Mouse (Mus musculus) NIH3T3 (cell line): Measurements from ENCODE around the gene Srf.
A peak's percentile ranks its signal among the peaks of the same experiment; 100 is the strongest.
"Not testable (repeated sequence)": the region's sequence is repeated elsewhere in the genome, so short reads cannot be mapped to it uniquely, and the experiment has no call there.

Source experiments
- DNase-seq: peaks from one replicate; pipeline ENCODE4 v3.0.0-alpha.2; 2012; ENCODE audit warnings: low read depth

Srf gene

DNA sequence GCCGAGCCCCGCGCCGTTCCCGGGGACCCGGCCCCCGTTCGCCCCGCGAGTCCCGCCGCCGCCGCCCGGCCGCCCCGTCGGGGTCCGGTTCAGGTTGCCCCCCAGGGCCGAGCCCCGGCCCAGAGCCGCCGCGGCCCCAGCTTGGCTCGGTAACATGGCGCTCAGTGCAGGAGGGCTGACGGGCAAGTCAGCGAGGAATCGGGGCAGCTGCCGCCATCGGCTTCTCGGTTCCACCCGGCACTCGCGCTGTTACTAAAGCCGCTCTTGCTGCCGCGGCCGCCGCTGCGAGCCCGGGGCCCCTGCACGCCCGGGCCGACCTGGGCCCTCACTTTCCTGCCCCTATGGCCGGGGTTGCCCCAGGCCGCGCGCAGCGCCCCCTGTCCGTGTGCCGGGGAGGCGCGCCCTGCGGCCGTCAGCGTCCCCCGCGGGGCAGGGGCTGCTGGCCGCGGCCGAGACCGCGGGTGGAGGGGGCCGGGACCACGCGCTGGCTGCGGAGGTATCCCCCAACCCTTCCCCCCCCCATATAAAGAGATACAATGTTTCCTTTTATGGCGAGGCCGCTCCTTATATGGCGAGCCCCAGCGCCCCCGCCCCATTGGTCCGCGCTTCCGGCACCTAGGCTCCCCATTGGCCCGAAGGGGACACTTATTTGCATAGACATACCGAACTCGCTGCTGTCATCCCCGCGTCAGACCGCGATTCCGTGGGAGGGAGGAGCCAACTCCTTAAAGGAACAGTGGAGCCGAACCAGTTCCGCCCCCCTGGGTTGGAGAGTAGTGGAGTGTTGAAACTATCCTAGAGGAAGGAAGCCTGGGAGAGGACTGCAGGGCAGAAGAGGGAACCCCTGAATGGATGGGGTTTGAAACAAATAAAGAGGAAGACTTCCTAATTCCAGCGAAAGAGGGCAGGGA, at the start of gene Srf:
TSS of gene Srf (minus strand) at position 503 of the 911 bp plus-strand sequence.
- peak; percentile 99 for DNase-seq

- no peak for DNase-seq
Observed at GRCm38 (mm10) chr17:46605126-46605525, 49.2 kb upstream of the Srf start.

- DNase-seq = no peak
Observed at GRCm38 (mm10) chr17:46603229-46603628, 47.3 kb upstream of the Srf start.

GRCm38 (mm10) chr17:46602212-46602611, 46.2 kb upstream of the Srf start:
- DNase-seq = no peak

GRCm38 (mm10) chr17:46600569-46600968, 44.6 kb upstream of the Srf start:
- DNase-seq = no peak

- no peak for DNase-seq
Observed at GRCm38 (mm10) chr17:46598963-46599362, 43.0 kb upstream of the Srf start.

DNA sequence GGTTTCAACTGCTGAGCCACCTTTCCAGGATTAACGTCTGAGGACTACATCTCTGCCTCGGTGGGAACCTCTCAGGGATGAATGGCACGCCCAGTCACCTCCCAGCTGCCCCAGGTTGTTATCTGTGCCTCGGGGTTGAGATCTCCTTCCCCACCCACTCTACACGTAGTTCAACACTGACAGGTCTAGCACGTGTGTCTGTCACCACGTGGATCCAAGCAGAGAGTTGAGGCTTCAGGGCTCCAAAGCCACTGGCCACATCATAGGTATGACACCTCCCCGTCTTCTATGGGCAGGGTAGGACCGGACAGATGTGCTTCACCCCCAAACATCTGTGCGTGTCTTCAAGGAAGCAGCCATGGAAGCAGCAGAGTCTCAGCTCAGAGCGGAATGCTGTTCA, 42.0 kb upstream of the Srf start:
- no peak for DNase-seq

DNA sequence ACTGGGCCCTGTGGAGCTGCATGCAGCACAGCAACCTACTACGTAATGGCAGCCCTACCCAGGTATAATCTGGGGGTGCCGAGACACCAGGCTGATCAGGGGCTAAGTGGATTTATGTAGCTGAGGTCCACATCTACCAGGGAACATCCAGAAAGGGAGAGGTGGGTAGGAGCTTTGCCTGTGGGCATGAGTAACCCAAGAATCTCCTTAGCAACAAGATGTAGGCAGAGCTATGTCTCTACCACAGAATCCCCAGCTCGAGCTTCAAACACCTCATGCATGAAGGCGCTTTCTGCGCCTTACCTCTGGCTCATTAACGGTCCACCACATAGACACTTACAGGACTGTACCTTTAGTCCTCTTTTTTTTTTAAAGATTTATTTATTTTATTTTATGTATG, 39.4 kb upstream of the Srf start:
- no peak for DNase-seq

- DNase-seq = peak; percentile 72
Observed at GRCm38 (mm10) chr17:46594606-46595005, 38.6 kb upstream of the Srf start.

- no peak for DNase-seq
Observed at GRCm38 (mm10) chr17:46593124-46593523, 37.1 kb upstream of the Srf start.

DNA sequence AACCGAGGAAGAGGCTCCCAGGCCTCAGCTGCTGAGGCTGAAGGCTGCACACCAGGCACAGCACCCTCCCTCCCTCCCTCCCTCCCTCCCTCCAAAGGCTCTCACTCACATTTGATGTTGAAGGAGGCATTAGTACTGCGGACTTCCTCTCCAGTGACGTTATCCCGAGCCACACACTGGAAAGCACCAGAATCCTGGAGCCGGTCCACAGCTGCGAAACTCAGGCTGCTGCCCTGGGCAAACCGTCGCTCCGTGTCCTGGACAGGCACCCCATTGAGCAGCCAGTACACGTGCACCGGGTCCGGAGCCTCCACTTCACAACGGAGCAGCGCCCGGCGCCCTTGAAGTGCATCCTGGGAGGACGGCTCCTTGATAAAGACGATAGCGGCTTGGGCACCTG, 35.4 kb upstream of the Srf start:
- no peak for DNase-seq

DNA sequence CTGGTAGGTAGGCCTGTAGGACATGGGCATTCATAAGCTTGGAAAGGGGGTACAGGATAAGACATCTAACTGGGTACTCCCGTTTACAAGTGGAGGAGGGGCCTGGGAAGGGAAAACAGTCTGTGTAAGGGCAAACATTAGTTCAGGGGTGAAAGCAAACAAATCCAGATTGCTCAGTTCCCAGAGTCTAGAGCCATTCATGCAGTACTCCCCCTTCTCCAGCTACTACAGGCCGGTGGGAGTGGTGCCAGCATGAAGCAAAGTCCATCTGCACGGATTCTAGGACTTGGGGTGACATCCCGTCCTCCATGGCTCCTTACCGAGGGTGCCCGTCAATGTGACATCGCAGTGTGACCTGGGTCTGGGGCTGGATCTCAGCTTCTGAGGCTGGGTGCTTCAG, 34.5 kb upstream of the Srf start:
- no peak for DNase-seq

- peak; percentile 62 for DNase-seq
Observed at GRCm38 (mm10) chr17:46589635-46590314, 33.8 kb upstream of the Srf start.

DNA sequence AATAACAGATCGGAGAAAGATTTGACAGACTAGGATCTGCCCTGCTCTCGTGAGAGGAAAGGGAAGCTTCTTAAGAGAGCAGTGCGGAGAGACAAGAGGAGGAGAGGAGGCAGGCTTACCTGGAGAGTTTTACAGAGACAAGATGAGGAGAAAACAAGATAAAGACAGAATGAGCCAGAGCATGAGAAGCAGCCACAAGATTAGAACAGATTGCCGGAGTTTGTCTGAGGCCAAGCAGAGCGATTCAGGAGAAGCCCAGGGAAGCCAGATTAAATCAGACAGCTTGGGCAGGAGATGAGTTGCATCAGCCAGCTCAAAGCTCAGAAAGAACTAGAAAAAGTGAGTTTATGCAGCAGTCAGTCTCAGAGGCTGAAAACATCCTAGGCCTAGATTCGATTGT, 32.9 kb upstream of the Srf start:
- DNase-seq = no peak

GRCm38 (mm10) chr17:46588173-46588572, 32.2 kb upstream of the Srf start:
- DNase-seq = peak; percentile 40

DNA sequence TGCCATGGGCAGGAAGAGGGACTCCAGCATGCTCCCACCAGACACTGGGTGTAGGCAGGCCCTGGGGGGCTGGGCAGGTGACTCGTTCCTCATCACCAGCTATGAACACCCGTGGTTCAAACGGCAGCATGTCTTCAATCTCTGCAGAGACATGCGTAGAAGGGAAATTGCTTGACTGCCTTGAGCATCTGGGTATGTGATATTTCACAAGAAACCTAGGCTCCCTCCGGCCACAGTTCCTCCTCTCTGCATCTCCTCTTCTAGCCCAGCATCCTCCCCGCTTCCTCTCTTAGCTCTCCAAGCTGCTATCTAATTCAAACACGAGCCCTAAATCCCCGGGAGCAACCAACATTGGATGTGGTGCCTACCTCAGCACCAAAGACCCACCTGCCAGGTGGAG, 30.4 kb upstream of the Srf start:
- no peak for DNase-seq

DNA sequence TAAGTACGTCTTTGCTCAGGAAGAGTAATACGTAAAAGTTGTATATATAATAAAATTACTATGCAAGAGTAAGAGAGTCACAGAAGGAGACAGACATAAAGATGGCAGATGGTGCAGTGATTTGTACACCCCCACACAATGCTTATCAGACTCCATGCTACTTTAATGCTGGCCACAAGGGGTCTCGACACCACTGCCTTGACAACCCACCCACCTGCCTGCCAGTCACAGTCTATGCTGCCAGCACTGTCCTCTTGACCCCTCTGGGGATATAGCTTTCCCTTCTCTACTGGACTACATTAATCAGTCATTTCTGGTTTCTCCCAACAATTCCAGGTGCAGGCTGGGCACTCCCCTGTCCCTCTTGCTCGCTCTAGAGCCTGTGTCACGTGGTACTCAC, 22.7 kb upstream of the Srf start:
- no peak for DNase-seq

DNA sequence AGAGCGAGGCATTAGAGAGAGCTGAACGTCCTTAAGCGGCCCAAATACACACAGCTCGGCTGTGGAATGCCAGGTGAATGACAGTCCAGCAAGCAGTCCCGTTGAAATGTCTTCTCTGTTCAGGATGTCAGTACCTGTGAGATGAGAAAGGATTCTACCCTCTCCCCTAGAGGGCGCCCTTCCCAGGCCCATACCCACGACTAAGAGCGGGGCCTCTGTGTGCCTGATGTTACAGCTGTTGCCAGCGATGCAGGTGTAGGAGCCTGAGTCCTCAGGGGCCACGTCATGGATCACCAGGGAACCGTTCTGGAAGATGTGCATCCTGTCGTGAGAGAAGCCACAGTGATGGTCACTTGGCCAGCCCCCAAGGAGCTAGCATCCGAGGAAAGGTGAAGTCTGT, 20.1 kb upstream of the Srf start:
- peak; percentile 25 for DNase-seq

DNA sequence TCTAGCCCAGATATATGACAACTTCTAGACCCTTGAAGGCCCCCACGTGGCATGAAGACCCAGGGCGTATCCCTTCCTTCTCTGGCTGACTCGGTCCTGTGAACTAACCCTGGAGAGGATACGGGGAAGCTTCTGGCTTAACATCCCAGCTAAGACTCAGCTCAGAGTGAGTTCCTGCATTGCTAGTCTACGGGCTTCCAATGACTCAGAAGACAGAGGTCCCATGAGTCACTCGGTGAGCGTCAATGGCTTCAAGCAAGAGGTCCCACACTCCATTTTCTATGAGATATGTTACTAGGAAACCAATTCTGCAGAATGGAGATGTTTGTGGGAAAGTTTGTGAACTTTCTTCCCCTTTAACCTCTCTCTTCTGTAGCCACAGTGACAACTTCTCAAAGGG, 18.6 kb upstream of the Srf start:
- DNase-seq = peak; percentile 73

GRCm38 (mm10) chr17:46571005-46571404, 15.0 kb upstream of the Srf start:
- DNase-seq = no peak

DNA sequence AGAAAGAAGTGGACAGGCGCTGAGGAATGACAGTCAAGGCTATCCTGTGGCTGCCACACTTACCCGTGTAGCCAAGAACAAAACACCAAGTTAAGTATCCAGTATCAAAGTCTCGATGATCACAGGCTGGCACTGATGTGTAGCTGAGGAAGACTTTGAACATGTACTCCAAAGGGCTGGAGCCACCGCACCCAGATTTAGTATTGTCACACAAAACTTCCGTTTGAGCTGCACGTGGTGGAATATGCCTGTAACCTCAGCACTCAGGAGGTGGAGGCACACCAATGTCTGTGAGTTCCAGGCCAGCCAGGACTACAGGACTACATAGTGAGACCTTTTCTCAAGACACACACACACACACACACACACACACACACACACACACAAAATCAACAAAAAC, 3.2 kb upstream of the Srf start:
- no peak for DNase-seq

GRCm38 (mm10) chr17:46558151-46558550, 2.2 kb upstream of the Srf start:
- DNase-seq = no peak

DNA sequence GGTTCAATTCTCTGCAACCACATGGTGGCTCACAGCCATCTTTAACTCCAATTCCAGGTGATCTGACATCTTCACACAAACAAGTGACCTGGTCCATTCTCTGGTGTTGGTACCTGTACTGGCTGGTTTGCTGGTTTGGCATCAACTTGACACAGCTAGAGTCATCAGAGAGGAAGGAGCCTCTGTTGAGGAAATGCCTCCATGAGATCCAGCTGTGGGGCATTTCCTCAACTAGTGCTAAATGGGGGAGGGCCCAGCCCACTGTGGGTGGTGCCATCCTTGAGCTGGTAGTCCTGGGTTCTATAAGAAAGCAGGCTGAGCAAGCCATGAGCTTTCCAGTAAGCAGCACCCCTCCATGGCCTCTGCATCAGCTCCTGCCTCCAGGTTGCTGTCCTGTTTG, 1.3 kb upstream of the Srf start:
- DNase-seq = not testable (repeated sequence)

DNA sequence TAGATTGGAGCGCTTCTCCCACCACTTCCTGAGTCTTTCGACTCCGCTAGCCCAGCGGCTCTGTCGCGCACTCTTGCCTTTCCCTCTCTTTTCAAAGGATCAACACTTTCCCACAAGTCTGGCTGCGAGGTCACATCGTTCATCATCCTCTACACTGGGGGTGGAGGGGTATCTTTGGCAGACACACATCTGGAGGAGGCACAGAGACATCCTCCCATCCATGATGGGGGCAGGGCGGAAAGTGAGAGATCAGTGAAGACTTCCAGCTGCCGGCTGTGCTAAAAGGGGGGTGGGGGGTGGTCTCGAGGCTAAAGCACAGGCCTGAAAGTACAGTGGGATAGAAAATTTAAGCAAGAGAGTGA, 590 bp upstream of the Srf start:
- DNase-seq = peak; percentile 72
